Mouse (Mus musculus): Measurements from ENCODE around the gene Snx27.

Snx27 gene

GRCm38 (mm10) chr3:94582456-94582891 lies at the start of gene Snx27:
Gene Snx27, minus strand, starts transcription at chr3:94582716.
- DNase-seq (ENCODE audit: low spot score) = peak; percentile 97

- no peak for DNase-seq (ENCODE audit: low spot score)
Observed at GRCm38 (mm10) chr3:94629876-94630275, 47.4 kb upstream of the Snx27 start.

GRCm38 (mm10) chr3:94628712-94629111 lies 46.2 kb upstream of the Snx27 start:
- DNase-seq (ENCODE audit: low spot score) = no peak

- DNase-seq (ENCODE audit: low spot score) = no peak
Observed at GRCm38 (mm10) chr3:94624281-94624680, 41.8 kb upstream of the Snx27 start.

- DNase-seq (ENCODE audit: low spot score) = no peak
Observed at GRCm38 (mm10) chr3:94622550-94622949, 40.0 kb upstream of the Snx27 start.

GRCm38 (mm10) chr3:94621740-94622507 lies 39.4 kb upstream of the Snx27 start:
- no peak for DNase-seq (ENCODE audit: low spot score)

GRCm38 (mm10) chr3:94616717-94617116 lies 34.2 kb upstream of the Snx27 start:
- DNase-seq (ENCODE audit: low spot score) = no peak

GRCm38 (mm10) chr3:94613258-94613878 lies 30.9 kb upstream of the Snx27 start:
- DNase-seq (ENCODE audit: low spot score) = peak; percentile 44

- no peak for DNase-seq (ENCODE audit: low spot score)
Observed at GRCm38 (mm10) chr3:94612274-94612673, 29.8 kb upstream of the Snx27 start.

GRCm38 (mm10) chr3:94611834-94612233 lies 29.3 kb upstream of the Snx27 start:
- DNase-seq (ENCODE audit: low spot score) = no peak

- DNase-seq (ENCODE audit: low spot score) = no peak
Observed at GRCm38 (mm10) chr3:94611343-94611742, 28.8 kb upstream of the Snx27 start.

- no peak for DNase-seq (ENCODE audit: low spot score)
Observed at GRCm38 (mm10) chr3:94610581-94610980, 28.1 kb upstream of the Snx27 start.

- DNase-seq (ENCODE audit: low spot score) = no peak
Observed at GRCm38 (mm10) chr3:94609621-94610020, 27.1 kb upstream of the Snx27 start.

GRCm38 (mm10) chr3:94601959-94602358 lies 19.4 kb upstream of the Snx27 start:
- DNase-seq (ENCODE audit: low spot score) = no peak

GRCm38 (mm10) chr3:94597224-94597779 lies 14.8 kb upstream of the Snx27 start:
- no peak for DNase-seq (ENCODE audit: low spot score)

GRCm38 (mm10) chr3:94595871-94596287 lies 13.4 kb upstream of the Snx27 start:
- DNase-seq (ENCODE audit: low spot score) = no peak

- DNase-seq (ENCODE audit: low spot score) = no peak
Observed at GRCm38 (mm10) chr3:94591066-94591465, 8.6 kb upstream of the Snx27 start.

- no peak for DNase-seq (ENCODE audit: low spot score)
Observed at GRCm38 (mm10) chr3:94587962-94588361, 5.4 kb upstream of the Snx27 start.

- no peak for DNase-seq (ENCODE audit: low spot score)
Observed at GRCm38 (mm10) chr3:94582944-94583343, 428 bp upstream of the Snx27 start.

- peak; percentile 63 for DNase-seq (ENCODE audit: low spot score)
Observed at GRCm38 (mm10) chr3:94581793-94582455, 592 bp downstream of the Snx27 start.

GRCm38 (mm10) chr3:94581138-94581780 lies 1.3 kb downstream of the Snx27 start:
- DNase-seq (ENCODE audit: low spot score) = peak; percentile 30

- peak; percentile 63 for DNase-seq (ENCODE audit: low spot score)
Observed at GRCm38 (mm10) chr3:94574506-94574905, 8.0 kb downstream of the Snx27 start.
